Mouse (Mus musculus): Measurements from ENCODE around the gene Smarcc1. TPM values are rescaled to one million over a fixed set of nuclear protein-coding genes. Genes with fewer than 3 reads are reported as not detected.

Smarcc1 gene
- polyA plus RNA-seq, 1 experiment = 220 TPM

- no peak for TF ChIP-seq EP300 (IDR thresholded peaks at IDR 0.05; ENCODE audit: insufficient read depth, low read depth, low read length)
- TF ChIP-seq CTCF (IDR thresholded peaks at IDR 0.05; ENCODE audit: low read depth, low read length) = no peak
- no peak for TF ChIP-seq POLR2A (IDR thresholded peaks at IDR 0.05; ENCODE audit: insufficient read depth, low read length)
Observed at GRCm38 (mm10) chr9:110229566-110230248, 112.2 kb downstream of the Smarcc1 start.

GRCm38 (mm10) chr9:110230395-110231071 is 113.0 kb downstream of the Smarcc1 start:
- H3K9me3 ChIP-seq (replicated peaks; ENCODE audit: control insufficient read depth, insufficient read depth, low read length, poor library complexity, severe bottlenecking) = no peaks in the 10 kb centered on the region
- peaks cover 5% of the 10 kb centered on the region for H3K4me1 ChIP-seq (ENCODE audit: control insufficient read depth, insufficient read depth, low read length)
- peaks cover 42% of the 10 kb centered on the region for H3K36me3 ChIP-seq (ENCODE audit: control insufficient read depth, insufficient read depth, low read length, poor library complexity, severe bottlenecking)
- no peaks in the 10 kb centered on the region for H3K27me3 ChIP-seq (ENCODE audit: control insufficient read depth, insufficient read depth, low read length, poor library complexity, severe bottlenecking)
- H3K9ac ChIP-seq (ENCODE audit: low read depth, poor library complexity, severe bottlenecking) = no peak overlapping the region
- H3K27ac ChIP-seq (ENCODE audit: insufficient read depth, low read length) = no peak overlapping the region
- no peak overlapping the region for H3K4me3 ChIP-seq (ENCODE audit: low read depth, low read length)
- no peak for TF ChIP-seq EP300 (IDR thresholded peaks at IDR 0.05; ENCODE audit: insufficient read depth, low read depth, low read length)
- no peak for TF ChIP-seq POLR2A (IDR thresholded peaks at IDR 0.05; ENCODE audit: insufficient read depth, low read length)
- TF ChIP-seq CTCF (IDR thresholded peaks at IDR 0.05; ENCODE audit: low read depth, low read length) = no peak

More at GRCm38 (mm10) chr9:110229566-110230248, 112.2 kb downstream of the Smarcc1 start:
- H3K27ac ChIP-seq (ENCODE audit: insufficient read depth, low read length) = no peak overlapping the region
- peaks cover 5% of the 10 kb centered on the region for H3K4me1 ChIP-seq (ENCODE audit: control insufficient read depth, insufficient read depth, low read length)
- H3K36me3 ChIP-seq (ENCODE audit: control insufficient read depth, insufficient read depth, low read length, poor library complexity, severe bottlenecking) = peaks cover 37% of the 10 kb centered on the region
- H3K27me3 ChIP-seq (ENCODE audit: control insufficient read depth, insufficient read depth, low read length, poor library complexity, severe bottlenecking) = no peaks in the 10 kb centered on the region
- no peaks in the 10 kb centered on the region for H3K9me3 ChIP-seq (replicated peaks; ENCODE audit: control insufficient read depth, insufficient read depth, low read length, poor library complexity, severe bottlenecking)
- H3K4me3 ChIP-seq (ENCODE audit: low read depth, low read length) = no peak overlapping the region
- H3K9ac ChIP-seq (ENCODE audit: low read depth, poor library complexity, severe bottlenecking) = no peak overlapping the region

DNA sequence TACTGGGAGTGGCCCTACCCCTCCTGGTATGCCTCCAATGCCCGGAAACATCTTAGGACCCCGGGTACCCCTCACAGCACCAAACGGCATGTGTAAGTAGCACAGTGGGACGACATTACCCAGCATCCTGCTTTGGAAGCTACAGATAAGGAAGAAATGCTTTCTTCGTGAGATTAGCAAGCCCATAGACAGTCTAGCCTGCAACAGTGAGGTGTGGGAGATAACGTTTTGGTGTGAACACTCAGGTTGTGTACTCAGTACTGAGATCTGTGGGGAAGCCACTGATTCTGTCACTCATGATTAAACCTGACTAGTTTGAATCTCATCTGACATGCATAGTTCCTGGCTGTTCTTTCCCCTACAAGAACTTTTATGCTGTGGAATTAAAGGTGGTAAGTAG is 117.5 kb downstream of the Smarcc1 start:
- Histone ChIP-seq H3K4me1 (ENCODE audit: control insufficient read depth, insufficient read depth, low read length) (no peaks in the 10 kb centered on the region), H3K9ac (ENCODE audit: low read depth, poor library complexity, severe bottlenecking) (no peak overlapping the region), H3K27ac (ENCODE audit: insufficient read depth, low read length) (no peak overlapping the region), H3K9me3 (replicated peaks; ENCODE audit: control insufficient read depth, insufficient read depth, low read length, poor library complexity, severe bottlenecking) (no peaks in the 10 kb centered on the region), H3K36me3 (ENCODE audit: control insufficient read depth, insufficient read depth, low read length, poor library complexity, severe bottlenecking) (peaks cover 44% of the 10 kb centered on the region), H3K27me3 (ENCODE audit: control insufficient read depth, insufficient read depth, low read length, poor library complexity, severe bottlenecking) (no peaks in the 10 kb centered on the region), H3K4me3 (ENCODE audit: low read depth, low read length) (no peak overlapping the region)
- TF ChIP-seq EP300 (IDR thresholded peaks at IDR 0.05; ENCODE audit: insufficient read depth, low read depth, low read length) (no peak), POLR2A (IDR thresholded peaks at IDR 0.05; ENCODE audit: insufficient read depth, low read length) (no peak), CTCF (IDR thresholded peaks at IDR 0.05; ENCODE audit: low read depth, low read length) (no peak)

DNA sequence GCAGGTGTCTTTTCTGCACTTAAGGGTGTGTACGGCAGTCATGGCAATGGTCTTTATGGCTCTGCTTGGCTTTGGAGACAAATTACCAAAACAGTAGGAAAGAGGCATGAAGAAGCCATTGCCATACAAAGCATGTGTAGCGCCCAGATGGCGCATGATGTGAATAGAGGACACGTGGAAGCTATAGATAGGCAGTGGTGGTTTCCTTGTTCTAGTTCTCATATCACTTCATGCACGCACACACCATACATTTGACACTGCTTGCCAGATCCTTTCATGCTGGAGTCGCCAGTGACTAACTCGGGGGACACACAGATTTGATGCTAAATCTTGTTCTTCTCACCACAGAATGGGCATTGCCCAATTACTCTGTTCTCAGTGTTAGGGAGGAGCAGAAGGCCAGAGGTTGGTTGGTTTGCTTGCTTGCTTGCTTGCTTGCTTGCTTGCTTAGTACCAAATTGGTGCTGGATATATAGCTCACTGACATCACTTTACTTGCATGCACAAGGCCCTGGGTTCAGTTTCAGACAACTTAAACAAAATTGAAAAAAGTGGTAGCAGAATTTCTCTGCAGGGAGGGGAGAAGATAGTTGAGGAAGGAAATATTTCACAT is 125.8 kb downstream of the Smarcc1 start, which contains the start of gene Cspg5:
Gene Cspg5, plus strand, starts transcription at position 563 of the 613 bp plus-strand sequence.
- no peaks in the 10 kb centered on the region for H3K4me1 ChIP-seq (ENCODE audit: control insufficient read depth, insufficient read depth, low read length)
- peak within 1 kb of the TSS; percentile 70; the same call in 1 of the 2 replicates for H3K4me3 ChIP-seq (ENCODE audit: low read depth, low read length)
- H3K9ac ChIP-seq (ENCODE audit: low read depth, poor library complexity, severe bottlenecking) = peak within 1 kb of the TSS; percentile 67
- 0 out of 2 replicates have a peak, but pooled peaks cover 1% of the 10 kb centered on the region for H3K27me3 ChIP-seq (ENCODE audit: control insufficient read depth, insufficient read depth, low read length, poor library complexity, severe bottlenecking)
- no peak within 1 kb of the TSS for H3K27ac ChIP-seq (ENCODE audit: insufficient read depth, low read length)
- TF ChIP-seq POLR2A (IDR thresholded peaks at IDR 0.05; ENCODE audit: insufficient read depth, low read length) = no peak
- H3K9me3 ChIP-seq (replicated peaks; ENCODE audit: control insufficient read depth, insufficient read depth, low read length, poor library complexity, severe bottlenecking) = no peaks in the 10 kb centered on the region
- H3K36me3 ChIP-seq (ENCODE audit: control insufficient read depth, insufficient read depth, low read length, poor library complexity, severe bottlenecking) = no peaks in the 10 kb centered on the region

DNA sequence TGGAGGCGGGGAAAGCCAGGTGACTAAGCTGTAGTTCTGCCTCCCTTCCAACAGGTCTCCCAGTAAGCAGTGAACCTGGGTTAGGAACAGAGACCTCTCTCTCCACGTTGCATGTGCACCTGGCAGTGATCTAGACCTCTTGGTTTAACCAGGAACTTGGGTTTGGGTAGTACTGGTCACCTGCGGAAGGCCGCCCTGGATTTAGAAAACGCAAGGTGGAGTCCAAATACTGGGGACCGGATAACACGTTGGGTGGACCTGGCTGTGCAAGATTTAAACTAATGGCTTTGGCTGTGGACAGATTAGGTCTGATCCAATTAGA is 127.0 kb downstream of the Smarcc1 start:
- H3K9ac ChIP-seq (ENCODE audit: low read depth, poor library complexity, severe bottlenecking) = peak overlapping the region; percentile 67
- H3K27me3 ChIP-seq (ENCODE audit: control insufficient read depth, insufficient read depth, low read length, poor library complexity, severe bottlenecking) = 0 out of 2 replicates have a peak, but pooled peaks cover 1% of the 10 kb centered on the region
- no peak overlapping the region for H3K27ac ChIP-seq (ENCODE audit: insufficient read depth, low read length)

More for the DNA sequence above, 127.0 kb downstream of the Smarcc1 start:
- Histone ChIP-seq H3K36me3 (ENCODE audit: control insufficient read depth, insufficient read depth, low read length, poor library complexity, severe bottlenecking) (no peaks in the 10 kb centered on the region), H3K4me3 (ENCODE audit: low read depth, low read length) (peak overlapping the region; percentile 70), H3K4me1 (ENCODE audit: control insufficient read depth, insufficient read depth, low read length) (peaks cover 2% of the 10 kb centered on the region), H3K9me3 (replicated peaks; ENCODE audit: control insufficient read depth, insufficient read depth, low read length, poor library complexity, severe bottlenecking) (no peaks in the 10 kb centered on the region)
- no peak for TF ChIP-seq EP300 (IDR thresholded peaks at IDR 0.05; ENCODE audit: insufficient read depth, low read depth, low read length)
- no peak for TF ChIP-seq CTCF (IDR thresholded peaks at IDR 0.05; ENCODE audit: low read depth, low read length)
- no peak for TF ChIP-seq POLR2A (IDR thresholded peaks at IDR 0.05; ENCODE audit: insufficient read depth, low read length)
